Mouse (Mus musculus) thymus, postnatal 36 days (tissue): ENCODE results near the gene Dusp6.
A peak's percentile ranks its signal among the peaks of the same experiment; 100 is the strongest.

ENCODE experiments used
- DNase-seq, 2 experiments: peaks; one replicate each; pipeline ENCODE4 v3.0.0; 2022; ENCODE audit warnings: mixed read lengths in 2 of 2

The Dusp6 gene

GRCm38 (mm10) chr10:99274640-99275039, 11.6 kb downstream of the Dusp6 start:
- no peak for DNase-seq

GRCm38 (mm10) chr10:99279067-99279880, 16.2 kb downstream of the Dusp6 start:
- DNase-seq: no peak

GRCm38 (mm10) chr10:99283981-99284385, 21.0 kb downstream of the Dusp6 start:
- DNase-seq: peak in 1 of 2 experiments; percentile 9

DNA sequence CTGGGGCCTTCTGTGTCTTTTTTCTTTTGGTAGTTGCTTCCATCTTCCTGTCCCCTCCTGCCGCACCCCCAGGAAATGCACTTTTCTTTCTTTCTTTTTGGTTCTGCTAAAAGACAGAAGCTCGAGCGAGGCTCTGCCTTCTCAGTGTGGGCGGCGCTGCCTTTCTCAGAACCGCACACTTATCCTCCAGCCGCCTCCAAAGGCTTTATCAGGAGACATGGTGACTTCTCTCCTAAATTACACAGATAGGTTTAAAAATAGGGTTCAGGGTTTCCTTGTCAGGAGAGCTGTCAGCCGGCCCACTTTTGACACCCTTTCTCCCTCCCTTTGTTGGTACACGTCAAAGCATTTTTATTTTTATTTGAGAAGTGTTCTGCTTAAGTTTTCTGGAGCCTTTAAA, 21.9 kb downstream of the Dusp6 start:
- peak; percentile 50 to 60 for DNase-seq

- no peak for DNase-seq
Observed at GRCm38 (mm10) chr10:99285759-99286158, 22.7 kb downstream of the Dusp6 start.

DNA sequence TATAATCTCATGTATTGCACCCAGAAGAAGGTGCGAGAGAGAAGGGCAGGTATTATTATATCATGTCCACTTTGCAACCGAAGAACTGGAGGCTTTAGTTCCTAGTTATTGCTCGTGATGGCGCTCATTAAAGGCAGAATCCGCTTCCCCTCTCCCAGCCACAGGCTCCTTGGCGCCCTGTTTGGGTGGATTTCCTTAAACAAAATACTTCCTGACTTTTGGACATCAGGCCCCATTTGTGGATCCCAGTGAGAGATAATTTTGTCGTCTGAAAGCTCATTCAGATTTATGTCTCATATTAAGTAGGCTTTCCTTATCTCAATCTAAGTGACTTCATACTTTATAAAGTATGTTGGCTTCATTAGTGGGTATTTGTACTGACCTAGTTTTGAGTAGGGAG, 23.2 kb downstream of the Dusp6 start:
- no peak for DNase-seq

DNA sequence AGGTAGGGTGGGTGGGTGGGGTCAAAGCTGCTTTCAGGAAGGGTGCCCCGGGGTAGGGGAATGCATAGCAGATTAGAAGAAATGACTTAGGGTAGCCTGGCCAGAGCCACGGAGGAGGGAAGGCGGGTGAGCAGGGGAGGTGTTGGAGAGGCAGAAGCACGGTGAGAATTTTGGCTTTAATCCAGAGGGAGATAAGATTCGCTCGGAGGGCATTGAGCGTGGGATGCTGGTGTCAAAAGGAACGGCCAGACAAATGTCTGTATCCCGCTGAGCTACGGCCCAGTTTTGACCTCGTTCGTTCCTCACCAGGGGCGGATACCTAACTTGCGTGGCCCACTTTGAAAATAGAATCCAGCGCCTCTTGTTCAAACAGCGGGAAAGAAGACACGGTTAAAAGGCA, 23.8 kb downstream of the Dusp6 start:
- peak in 1 of 2 experiments; percentile 4 for DNase-seq

DNA sequence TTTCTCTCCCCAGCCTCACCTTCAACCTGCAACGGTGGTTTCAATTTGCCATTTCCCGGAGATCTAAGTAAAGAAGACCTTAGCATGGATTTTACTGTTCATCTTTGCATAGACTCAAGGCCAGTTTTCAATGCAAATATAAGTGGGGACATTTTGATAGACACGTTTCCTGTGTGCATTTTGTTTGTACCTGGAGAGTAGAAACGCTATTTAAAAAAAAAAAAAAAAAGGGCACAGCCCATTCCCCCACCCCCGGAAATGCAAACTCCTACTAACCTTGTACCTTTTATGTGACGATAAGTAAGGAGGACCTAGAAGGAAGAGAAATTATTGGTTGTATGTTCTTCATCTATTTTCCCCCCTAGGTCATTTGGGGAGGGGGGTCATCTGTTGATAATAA, 24.2 kb downstream of the Dusp6 start:
- DNase-seq: no peak

GRCm38 (mm10) chr10:99289176-99289575, 26.1 kb downstream of the Dusp6 start:
- DNase-seq: no peak

DNA sequence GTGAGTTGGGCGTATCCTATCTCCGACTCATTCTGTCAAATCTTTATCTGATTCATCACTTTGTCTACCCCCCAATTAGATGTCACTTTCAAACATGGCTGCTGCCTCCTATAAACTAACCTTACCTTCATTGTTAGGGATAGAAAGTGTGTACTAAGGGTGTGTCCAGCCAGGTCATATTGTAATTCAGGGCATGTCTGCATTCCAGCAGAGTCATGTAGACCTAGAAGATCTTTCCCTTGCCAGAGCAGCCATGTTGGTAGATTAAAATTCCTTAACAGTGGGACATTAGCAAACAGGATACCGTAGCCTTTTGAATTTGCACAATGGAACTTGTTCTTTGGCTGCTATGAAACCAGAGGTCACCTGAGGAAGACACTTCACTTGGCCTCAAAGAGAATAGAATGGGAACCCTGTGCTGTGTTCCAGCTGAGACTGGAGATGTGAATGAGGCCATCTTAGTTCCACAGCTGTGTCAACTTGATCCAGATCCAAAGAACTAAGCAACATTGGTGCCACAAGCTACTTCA, 30.1 kb downstream of the Dusp6 start:
- DNase-seq: no peak

- DNase-seq: no peak
Observed at GRCm38 (mm10) chr10:99297721-99298120, 34.7 kb downstream of the Dusp6 start.

- DNase-seq: no peak
Observed at GRCm38 (mm10) chr10:99298328-99299295, 35.6 kb downstream of the Dusp6 start.

DNA sequence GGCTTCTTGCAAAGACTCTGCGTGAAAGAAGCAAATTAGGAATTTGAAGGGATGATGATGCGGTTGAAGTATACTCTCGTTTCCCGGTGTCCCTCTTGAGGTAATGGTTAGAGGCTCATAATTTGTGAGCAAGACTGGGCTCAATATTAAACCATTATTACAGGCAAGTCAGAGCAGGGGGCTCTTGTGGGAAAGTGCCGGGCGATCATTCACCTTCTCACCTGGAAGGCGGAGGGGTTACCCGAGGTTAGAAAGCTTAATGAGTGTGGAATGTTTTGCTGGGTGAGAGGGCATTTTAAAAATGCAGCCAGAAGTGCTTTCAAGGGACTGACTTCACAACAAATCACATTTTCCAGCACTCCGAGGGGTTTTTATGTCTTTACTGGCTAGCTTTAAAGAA, 36.3 kb downstream of the Dusp6 start:
- no peak for DNase-seq

- no peak for DNase-seq
Observed at GRCm38 (mm10) chr10:99302051-99302450, 39.0 kb downstream of the Dusp6 start.

DNA sequence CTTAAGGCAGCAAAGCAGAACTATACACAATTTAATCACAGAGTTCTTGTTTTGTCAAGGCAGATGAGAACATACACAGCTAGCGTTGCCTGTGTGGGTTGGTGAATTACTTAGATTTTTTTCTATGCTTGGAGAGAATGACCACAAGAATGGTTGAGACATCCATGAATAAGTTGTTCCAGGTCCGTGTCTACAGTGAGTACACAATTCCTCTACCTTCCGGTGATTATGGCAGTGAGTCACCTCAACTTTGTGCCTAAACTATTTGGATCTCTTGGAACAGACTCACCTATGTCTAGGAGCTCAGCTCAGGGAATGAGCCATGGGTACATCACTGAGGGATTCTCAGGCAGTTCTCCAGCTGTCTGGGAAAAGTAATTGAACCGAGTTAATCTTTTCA, 45.8 kb downstream of the Dusp6 start:
- DNase-seq: no peak

GRCm38 (mm10) chr10:99309617-99310016, 46.6 kb downstream of the Dusp6 start:
- DNase-seq: no peak

DNA sequence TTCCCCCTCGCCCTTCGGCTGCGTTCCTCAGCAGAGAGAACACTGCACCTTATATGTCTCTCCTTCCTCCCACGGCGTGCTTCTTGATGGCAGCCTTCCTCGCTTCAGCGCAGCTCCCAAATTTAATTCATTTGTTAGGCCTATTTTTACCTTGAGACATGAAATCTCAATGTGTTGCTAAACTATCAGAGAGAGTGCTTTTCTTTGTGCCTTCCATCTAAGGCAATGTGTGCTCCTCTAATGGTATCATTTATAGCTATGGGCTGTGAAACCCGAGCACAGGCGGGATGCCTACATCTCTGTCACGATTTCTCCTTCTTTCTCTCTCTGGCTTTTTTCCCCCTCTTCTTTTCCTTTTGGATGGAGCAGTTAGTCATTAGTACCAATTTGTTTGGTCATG, 47.2 kb downstream of the Dusp6 start:
- no peak for DNase-seq

- DNase-seq: no peak
Observed at GRCm38 (mm10) chr10:99311956-99312355, 48.9 kb downstream of the Dusp6 start.

DNA sequence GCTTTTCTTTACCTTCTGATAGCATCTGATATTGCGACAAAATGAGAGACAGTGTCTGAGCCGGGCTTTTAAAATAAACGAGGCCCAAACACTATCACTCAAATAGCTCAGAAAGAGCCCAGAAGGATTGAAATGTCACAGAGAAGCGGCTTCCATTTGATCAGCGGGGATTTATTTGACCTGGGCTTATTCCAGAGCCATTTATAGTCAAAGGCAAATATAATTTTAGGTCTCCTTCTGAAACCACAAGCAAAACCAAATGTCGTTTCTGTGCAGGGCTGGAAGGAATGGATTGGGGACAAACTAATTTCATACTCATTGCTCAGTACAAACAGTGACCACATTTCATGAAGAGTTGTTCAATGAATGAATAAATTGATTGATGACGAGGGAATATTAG, 51.3 kb downstream of the Dusp6 start:
- DNase-seq: no peak

DNA sequence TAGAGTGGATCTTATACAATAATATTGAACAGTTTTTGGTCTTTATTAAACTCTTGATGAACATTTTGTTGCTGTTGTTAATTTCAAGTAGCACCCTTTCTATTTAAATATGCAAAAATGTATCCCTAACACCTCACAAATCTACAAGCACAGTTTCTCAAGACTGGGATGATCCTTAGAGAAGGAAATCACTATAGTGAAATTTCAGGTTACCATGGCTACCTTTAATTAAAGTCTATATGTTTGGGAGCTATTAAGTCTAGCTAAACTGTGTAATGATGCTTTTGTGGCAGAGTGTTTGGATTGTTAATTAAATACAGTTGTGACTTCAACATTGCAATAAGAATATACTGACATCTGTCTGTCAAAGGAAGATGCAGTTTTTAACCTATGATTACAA, 54.0 kb downstream of the Dusp6 start:
- DNase-seq: no peak
